Comparison of ENCODE assay signal across 24 mouse cellular contexts in genomic region chr15:96395071-96395470, GRCm38 (mm10).
A peak's percentile ranks its signal among the peaks of the same experiment; 100 is the strongest.
DNase-seq lines count a peak whose midpoint lies in the region; ATAC-seq and TF ChIP-seq lines count a peak whose summit lies in the region.
"Had no signal": no experiment of that assay in that cellular context is flagged by ENCODE, and none has a peak within 500 bp of the region (broad histone marks: within the 10 kb centered on the region; RNA-seq: fewer than 3 reads in every experiment).

No protein-coding gene starts in this region.

- WGBS in lung, postnatal 0 days = 69% methylated on average over 6 of the region's 6 CpGs

- no peaks in the 10 kb centered on the region for H3K9me3 ChIP-seq in lung, postnatal 0 days (ENCODE audit: low read length)
- H3K9me3 ChIP-seq: embryonic facial prominence, embryonic 12.5 days; embryonic facial prominence, embryonic 15.5 days; G1E; heart, embryonic 10.5 days; hindbrain, embryonic 12.5 days; hindbrain, embryonic 15.5 days had no signal

- ATAC-seq in lung, postnatal 0 days = peak; percentile 95
- ATAC-seq: forebrain, embryonic 14.5 days; forebrain, postnatal 0 days had no signal

- TF ChIP-seq EP300 in lung, postnatal 0 days (IDR thresholded peaks at IDR 0.05) = peak; percentile 72; the same call in 1 of the 2 replicates

- no peak overlapping the region for H3K4me3 ChIP-seq in lung, postnatal 0 days (ENCODE audit: low read depth, low read length)
- H3K4me3 ChIP-seq: embryonic facial prominence, embryonic 12.5 days; embryonic facial prominence, embryonic 15.5 days; gastrocnemius, adult 2 months; heart, adult 2 months; heart, embryonic 10.5 days; hindbrain, embryonic 12.5 days; hindbrain, embryonic 15.5 days had no signal

- peak overlapping the region; percentile 75 for H3K27ac ChIP-seq in lung, postnatal 0 days (ENCODE audit: low read length)
- H3K27ac ChIP-seq: embryonic facial prominence, embryonic 12.5 days; embryonic facial prominence, embryonic 15.5 days; gastrocnemius, adult 2 months; heart, adult 2 months; heart, embryonic 10.5 days had no signal

- TF ChIP-seq CTCF in lung, postnatal 0 days (IDR thresholded peaks at IDR 0.05) = no peak

- no peaks in the 10 kb centered on the region for H3K27me3 ChIP-seq in lung, postnatal 0 days (replicated peaks; ENCODE audit: insufficient read depth, low read length)
- H3K27me3 ChIP-seq: CH12.LX; embryonic facial prominence, embryonic 12.5 days; embryonic facial prominence, embryonic 15.5 days; hindbrain, embryonic 12.5 days; hindbrain, embryonic 15.5 days had no signal

- H3K4me2 ChIP-seq in lung, postnatal 0 days (replicated peaks; ENCODE audit: low read depth, low read length) = no peak overlapping the region
- H3K4me2 ChIP-seq: embryonic facial prominence, embryonic 12.5 days; embryonic facial prominence, embryonic 15.5 days; hindbrain, embryonic 12.5 days; hindbrain, embryonic 15.5 days had no signal

- H3K9ac ChIP-seq in lung, postnatal 0 days (replicated peaks; ENCODE audit: low read depth) = no peak overlapping the region
- H3K9ac ChIP-seq: embryonic facial prominence, embryonic 12.5 days; embryonic facial prominence, embryonic 15.5 days; forebrain, postnatal 0 days; hindbrain, embryonic 12.5 days; hindbrain, embryonic 15.5 days had no signal

- peak; percentile 81 to 86 for DNase-seq in lung, adult 18-20 months
- peak; percentile 81 for DNase-seq in lung, postnatal 0 days (ENCODE audit: low spot score)
- peak; percentile 83 for DNase-seq in lung, postnatal 25 days (ENCODE audit: low spot score)
- DNase-seq in adipocyte (ENCODE audit: low spot score) = no peak
- no peak for DNase-seq in liver
- no peak for DNase-seq in MN1 (ENCODE audit: low spot score)
- DNase-seq: adrenal gland, adult 8-10 months; adrenal gland, postnatal 25 days; B cell, adult 2 months; cerebellum, adult 18-20 months; cerebellum, adult 9-10 months; cerebellum, postnatal 14 days; forebrain, postnatal 0 days; gastrocnemius, adult 2 months; gastrocnemius, postnatal 25 days; heart, adult 2 months had no signal

- peaks cover 11% of the 10 kb centered on the region for H3K36me3 ChIP-seq in lung, postnatal 0 days (ENCODE audit: insufficient read depth, low read length)

- 0 out of 2 replicates have a peak, but pooled peaks cover 3% of the 10 kb centered on the region for H3K4me1 ChIP-seq in lung, postnatal 0 days (ENCODE audit: insufficient read depth, low read depth, low read length)
- H3K4me1 ChIP-seq: embryonic facial prominence, embryonic 12.5 days; embryonic facial prominence, embryonic 15.5 days; heart, embryonic 10.5 days; hindbrain, embryonic 12.5 days had no signal

Comparison
In these comparisons a context has a peak if more than half of its experiments do, and no peak if none do; other contexts are left out.
1. DNase-seq: peak in lung, adult 18-20 months (2 of 2), lung, postnatal 0 days (single experiment) and lung, postnatal 25 days (single experiment); none in adipocyte (single experiment), liver (single experiment) and MN1 (single experiment).